In genomic region chr4:92977761-92978160, GRCm38 (mm10) we compare ENCODE assay signal across 25 mouse cellular contexts.
A peak's percentile ranks its signal among the peaks of the same experiment; 100 is the strongest.
DNase-seq lines count a peak whose midpoint lies in the region; ATAC-seq lines count a peak whose summit lies in the region.
"Had no signal": no experiment of that assay in that cellular context is flagged by ENCODE, and none has a peak within 500 bp of the region (broad histone marks: within the 10 kb centered on the region; RNA-seq: fewer than 3 reads in every experiment).

No protein-coding gene starts in this region.

- DNase-seq in cerebellum, postnatal 10 days = peak; percentile 3 to 7
- no peak for DNase-seq in cerebellum, adult 11-12 months
- no peak for DNase-seq in hindbrain, embryonic 11.5 days (ENCODE audit: low spot score)
- peak; percentile 0 for DNase-seq in retina, postnatal 7 days (ENCODE audit: low read depth, low spot score)
- DNase-seq in retina, embryonic 14.5 days (ENCODE audit: low spot score) = no peak
- DNase-seq in spleen, adult 18-20 months = no peak
- DNase-seq: adrenal gland, adult 8-10 months; cerebellum, adult 11 months; cerebellum, adult 9-11 months; gastrocnemius, postnatal 14 days; heart, postnatal 14 days; kidney, adult 9 months; kidney, postnatal 10 days; layer of hippocampus, adult 9-11 months; right cerebral cortex, postnatal 14 days had no signal

- no peaks in the 10 kb centered on the region for H3K27me3 ChIP-seq in hindbrain, embryonic 15.5 days
- no peaks in the 10 kb centered on the region for H3K27me3 ChIP-seq in hindbrain, embryonic 11.5 days (ENCODE audit: control insufficient read depth, insufficient read depth, low read length)
- H3K27me3 ChIP-seq: CH12.LX; embryonic facial prominence, embryonic 13.5 days; limb, embryonic 13.5 days; lung, embryonic 15.5 days; midbrain, embryonic 12.5 days; stomach, embryonic 15.5 days had no signal

- 0 out of 2 replicates have a peak overlapping the region, but pooled peaks have one; percentile 3 for H3K4me2 ChIP-seq in hindbrain, embryonic 15.5 days
- no peak overlapping the region for H3K4me2 ChIP-seq in hindbrain, embryonic 11.5 days (replicated peaks; ENCODE audit: low read depth, low read length)
- H3K4me2 ChIP-seq: embryonic facial prominence, embryonic 13.5 days; limb, embryonic 13.5 days; liver, embryonic 11.5 days; lung, embryonic 15.5 days; midbrain, embryonic 12.5 days; stomach, embryonic 15.5 days had no signal

- H3K27ac ChIP-seq in hindbrain, embryonic 15.5 days (replicated peaks) = 0 out of 2 replicates have a peak overlapping the region, but pooled peaks have one; percentile 5
- H3K27ac ChIP-seq in hindbrain, embryonic 11.5 days (ENCODE audit: low read depth, low read length) = no peak overlapping the region
- H3K27ac ChIP-seq: embryonic facial prominence, embryonic 13.5 days; limb, embryonic 13.5 days; lung, embryonic 15.5 days; midbrain, embryonic 12.5 days; stomach, embryonic 15.5 days had no signal

- no peaks in the 10 kb centered on the region for H3K4me1 ChIP-seq in hindbrain, embryonic 15.5 days (replicated peaks)
- H3K4me1 ChIP-seq in hindbrain, embryonic 11.5 days (replicated peaks; ENCODE audit: control insufficient read depth, insufficient read depth, low read length) = no peaks in the 10 kb centered on the region
- H3K4me1 ChIP-seq: embryonic facial prominence, embryonic 13.5 days; limb, embryonic 13.5 days; lung, embryonic 15.5 days; midbrain, embryonic 12.5 days; stomach, embryonic 15.5 days had no signal

- no peak overlapping the region for H3K9ac ChIP-seq in hindbrain, embryonic 15.5 days
- no peak overlapping the region for H3K9ac ChIP-seq in hindbrain, embryonic 11.5 days (ENCODE audit: low read depth, low read length)
- H3K9ac ChIP-seq: embryonic facial prominence, embryonic 13.5 days; limb, embryonic 13.5 days; lung, embryonic 15.5 days; midbrain, embryonic 12.5 days; stomach, embryonic 15.5 days had no signal

- peak; percentile 66; the same call in 1 of the 2 replicates for ATAC-seq in hindbrain, embryonic 15.5 days (ENCODE audit: low FRiP score, low read depth)
- ATAC-seq in hindbrain, embryonic 11.5 days (ENCODE audit: low FRiP score) = no peak
- no peak for ATAC-seq in monocyte, adult 5-6 weeks (replicated peaks; ENCODE audit: insufficient number of reproducible peaks, low FRiP score, low TSS enrichment, poor library complexity, severe bottlenecking)
- ATAC-seq: intestine, postnatal 0 days had no signal

- no peaks in the 10 kb centered on the region for H3K9me3 ChIP-seq in hindbrain, embryonic 15.5 days
- H3K9me3 ChIP-seq in hindbrain, embryonic 11.5 days (ENCODE audit: control insufficient read depth, low read length) = no peaks in the 10 kb centered on the region
- H3K9me3 ChIP-seq: embryonic facial prominence, embryonic 13.5 days; limb, embryonic 13.5 days; lung, embryonic 15.5 days; midbrain, embryonic 12.5 days; stomach, embryonic 15.5 days had no signal

- no peak overlapping the region for H3K4me3 ChIP-seq in hindbrain, embryonic 15.5 days
- H3K4me3 ChIP-seq in hindbrain, embryonic 11.5 days (ENCODE audit: low read depth, low read length) = no peak overlapping the region
- H3K4me3 ChIP-seq: embryonic facial prominence, embryonic 13.5 days; limb, embryonic 13.5 days; lung, embryonic 15.5 days; midbrain, embryonic 12.5 days; stomach, embryonic 15.5 days had no signal

- H3K36me3 ChIP-seq in hindbrain, embryonic 15.5 days = no peaks in the 10 kb centered on the region
- H3K36me3 ChIP-seq in hindbrain, embryonic 11.5 days (ENCODE audit: control insufficient read depth, insufficient read depth, low read length) = no peaks in the 10 kb centered on the region
- H3K36me3 ChIP-seq: embryonic facial prominence, embryonic 13.5 days; limb, embryonic 13.5 days; lung, embryonic 15.5 days; midbrain, embryonic 12.5 days; stomach, embryonic 15.5 days had no signal

- 49% methylated on average over 5 of the region's 5 CpGs for WGBS in hindbrain, embryonic 15.5 days
- 77% methylated on average over 5 of the region's 5 CpGs for WGBS in hindbrain, embryonic 11.5 days

Comparison
In these comparisons a context has a peak if more than half of its experiments do, and no peak if none do; other contexts are left out.
1. DNase-seq: peak in cerebellum, postnatal 10 days (2 of 2) and retina, postnatal 7 days (single experiment); none in cerebellum, adult 11-12 months (single experiment), hindbrain, embryonic 11.5 days (single experiment), retina, embryonic 14.5 days (single experiment) and spleen, adult 18-20 months (0 of 2).